Mouse (Mus musculus): ENCODE measurements at regions not wholly inside any gene's neighbourhood (a gene's known extent, or its start where the extent isn't known, plus 50 kb on each side); places are given as distances from the start of the nearest gene placed in this dataset.

GRCm38 (mm10) chr4:142473284-142473683, 234.1 kb upstream of the Kazn start:
- Histone ChIP-seq H3K27me3 (replicated peaks) (peaks cover 18% of the 10 kb centered on the region), H3K27ac (no peak overlapping the region), H3K36me3 (no peaks in the 10 kb centered on the region), H3K4me2 (no peak overlapping the region), H3K9ac (no peak overlapping the region), H3K4me3 (no peak overlapping the region), H3K4me1 (no peaks in the 10 kb centered on the region), H3K9me3 (replicated peaks) (no peaks in the 10 kb centered on the region)
- 69% methylated on average over 8 of the region's 8 CpGs for WGBS (ENCODE audit: insufficient replicate concordance)
- no peak for ATAC-seq

GRCm38 (mm10) chr4:142472332-142472731, 233.1 kb upstream of the Kazn start:
- no peak overlapping the region for H3K9ac ChIP-seq
- no peak for ATAC-seq
- 66% methylated on average over 3 of the region's 3 CpGs for WGBS (ENCODE audit: insufficient replicate concordance)
- no peak overlapping the region for H3K4me2 ChIP-seq
- H3K36me3 ChIP-seq: no peaks in the 10 kb centered on the region
- no peaks in the 10 kb centered on the region for H3K9me3 ChIP-seq (replicated peaks)
- no peaks in the 10 kb centered on the region for H3K4me1 ChIP-seq
- H3K27ac ChIP-seq: no peak overlapping the region
- peaks cover 18% of the 10 kb centered on the region for H3K27me3 ChIP-seq (replicated peaks)
- H3K4me3 ChIP-seq: no peak overlapping the region

- no peak overlapping the region for H3K27ac ChIP-seq
- 62% methylated on average over 6 of the region's 6 CpGs for WGBS (ENCODE audit: insufficient replicate concordance)
These were observed 231.6 kb upstream of the Kazn start for GRCm38 (mm10) chr4:142470784-142471183.

GRCm38 (mm10) chr4:142467920-142468319, 228.7 kb upstream of the Kazn start:
- Histone ChIP-seq H3K27ac (no peak overlapping the region), H3K4me3 (no peak overlapping the region)
- 24% methylated on average over 6 of the region's 6 CpGs for WGBS (ENCODE audit: insufficient replicate concordance)

More at GRCm38 (mm10) chr4:142470784-142471183, 231.6 kb upstream of the Kazn start:
- Histone ChIP-seq H3K9ac (no peak overlapping the region), H3K4me1 (no peaks in the 10 kb centered on the region), H3K4me2 (no peak overlapping the region), H3K9me3 (replicated peaks) (no peaks in the 10 kb centered on the region), H3K27me3 (replicated peaks) (peaks cover 16% of the 10 kb centered on the region), H3K4me3 (no peak overlapping the region), H3K36me3 (no peaks in the 10 kb centered on the region)
- ATAC-seq: no peak

GRCm38 (mm10) chr4:142465226-142465625, 226.0 kb upstream of the Kazn start:
- ATAC-seq: no peak
- Histone ChIP-seq H3K9ac (no peak overlapping the region), H3K27ac (no peak overlapping the region), H3K4me2 (no peak overlapping the region), H3K4me1 (no peaks in the 10 kb centered on the region), H3K36me3 (no peaks in the 10 kb centered on the region), H3K27me3 (replicated peaks) (no peaks in the 10 kb centered on the region), H3K9me3 (replicated peaks) (no peaks in the 10 kb centered on the region), H3K4me3 (no peak overlapping the region)
- 57% methylated on average over 4 of the region's 4 CpGs for WGBS (ENCODE audit: insufficient replicate concordance)

More at GRCm38 (mm10) chr4:142467920-142468319, 228.7 kb upstream of the Kazn start:
- no peaks in the 10 kb centered on the region for H3K36me3 ChIP-seq
- H3K4me1 ChIP-seq: no peaks in the 10 kb centered on the region
- no peaks in the 10 kb centered on the region for H3K9me3 ChIP-seq (replicated peaks)
- H3K27me3 ChIP-seq (replicated peaks): no peaks in the 10 kb centered on the region
- no peak overlapping the region for H3K9ac ChIP-seq
- H3K4me2 ChIP-seq: no peak overlapping the region
- ATAC-seq: no peak

GRCm38 (mm10) chr4:142464066-142464465, 224.9 kb upstream of the Kazn start:
- H3K9ac ChIP-seq: no peak overlapping the region
- H3K4me1 ChIP-seq: no peaks in the 10 kb centered on the region
- H3K4me2 ChIP-seq: no peak overlapping the region
- H3K9me3 ChIP-seq (replicated peaks): no peaks in the 10 kb centered on the region
- no peak for ATAC-seq
- H3K36me3 ChIP-seq: no peaks in the 10 kb centered on the region
- H3K27me3 ChIP-seq (replicated peaks): no peaks in the 10 kb centered on the region
- H3K27ac ChIP-seq: no peak overlapping the region
- WGBS (ENCODE audit: insufficient replicate concordance): 76% methylated on average over 6 of the region's 6 CpGs
- no peak overlapping the region for H3K4me3 ChIP-seq

GRCm38 (mm10) chr4:142460468-142461086, 221.4 kb upstream of the Kazn start:
- Histone ChIP-seq H3K4me3 (no peak overlapping the region), H3K4me2 (no peak overlapping the region), H3K27me3 (replicated peaks) (no peaks in the 10 kb centered on the region), H3K36me3 (no peaks in the 10 kb centered on the region), H3K27ac (no peak overlapping the region), H3K9me3 (replicated peaks) (no peaks in the 10 kb centered on the region), H3K4me1 (no peaks in the 10 kb centered on the region), H3K9ac (no peak overlapping the region)
- WGBS (ENCODE audit: insufficient replicate concordance): 78% methylated on average over 13 of the region's 13 CpGs
- ATAC-seq: no peak

GRCm38 (mm10) chr4:142452614-142453013, 213.4 kb upstream of the Kazn start:
- ATAC-seq: no peak
- WGBS (ENCODE audit: insufficient replicate concordance): 41% methylated on average over 11 of the region's 11 CpGs
- H3K9me3 ChIP-seq (replicated peaks): no peaks in the 10 kb centered on the region

GRCm38 (mm10) chr4:142450884-142451283, 211.7 kb upstream of the Kazn start:
- Histone ChIP-seq H3K27me3 (replicated peaks) (0 out of 2 replicates have a peak, but pooled peaks cover 10% of the 10 kb centered on the region), H3K36me3 (no peaks in the 10 kb centered on the region), H3K9me3 (replicated peaks) (no peaks in the 10 kb centered on the region), H3K9ac (no peak overlapping the region), H3K4me1 (no peaks in the 10 kb centered on the region), H3K27ac (no peak overlapping the region), H3K4me3 (no peak overlapping the region), H3K4me2 (no peak overlapping the region)
- WGBS (ENCODE audit: insufficient replicate concordance): 68% methylated on average over 3 of the region's 3 CpGs
- no peak for ATAC-seq

More at GRCm38 (mm10) chr4:142452614-142453013, 213.4 kb upstream of the Kazn start:
- no peak overlapping the region for H3K4me2 ChIP-seq
- H3K27ac ChIP-seq: no peak overlapping the region
- no peaks in the 10 kb centered on the region for H3K4me1 ChIP-seq
- H3K36me3 ChIP-seq: no peaks in the 10 kb centered on the region
- no peak overlapping the region for H3K4me3 ChIP-seq
- 0 out of 2 replicates have a peak, but pooled peaks cover 10% of the 10 kb centered on the region for H3K27me3 ChIP-seq (replicated peaks)
- no peak overlapping the region for H3K9ac ChIP-seq

- ATAC-seq: no peak
- no peak overlapping the region for H3K4me2 ChIP-seq
- H3K4me1 ChIP-seq: no peaks in the 10 kb centered on the region
- no peaks in the 10 kb centered on the region for H3K36me3 ChIP-seq
- no peak overlapping the region for H3K9ac ChIP-seq
- no peak overlapping the region for H3K27ac ChIP-seq
- no peak overlapping the region for H3K4me3 ChIP-seq
- no peaks in the 10 kb centered on the region for H3K9me3 ChIP-seq (replicated peaks)
- WGBS (ENCODE audit: insufficient replicate concordance): 77% methylated on average over 13 of the region's 13 CpGs
- H3K27me3 ChIP-seq (replicated peaks): 0 out of 2 replicates have a peak, but pooled peaks cover 10% of the 10 kb centered on the region
These were observed 210.5 kb upstream of the Kazn start for GRCm38 (mm10) chr4:142449713-142450112.

GRCm38 (mm10) chr4:142449198-142449702, 210.0 kb upstream of the Kazn start:
- WGBS (ENCODE audit: insufficient replicate concordance): 76% methylated on average over 14 of the region's 14 CpGs
- H3K9me3 ChIP-seq (replicated peaks): no peaks in the 10 kb centered on the region
- H3K27ac ChIP-seq: no peak overlapping the region
- H3K4me1 ChIP-seq: no peaks in the 10 kb centered on the region
- no peak overlapping the region for H3K4me3 ChIP-seq
- H3K9ac ChIP-seq: no peak overlapping the region
- no peak overlapping the region for H3K4me2 ChIP-seq
- H3K27me3 ChIP-seq (replicated peaks): 0 out of 2 replicates have a peak, but pooled peaks cover 10% of the 10 kb centered on the region
- H3K36me3 ChIP-seq: no peaks in the 10 kb centered on the region
- no peak for ATAC-seq

- Histone ChIP-seq H3K27me3 (replicated peaks) (0 out of 2 replicates have a peak, but pooled peaks cover 4% of the 10 kb centered on the region), H3K4me2 (no peak overlapping the region), H3K4me1 (no peaks in the 10 kb centered on the region), H3K27ac (no peak overlapping the region), H3K9me3 (replicated peaks) (no peaks in the 10 kb centered on the region), H3K4me3 (no peak overlapping the region), H3K9ac (no peak overlapping the region), H3K36me3 (no peaks in the 10 kb centered on the region)
- WGBS (ENCODE audit: insufficient replicate concordance): 45% methylated on average over 7 of the region's 7 CpGs
- no peak for ATAC-seq
These were observed 208.3 kb upstream of the Kazn start for GRCm38 (mm10) chr4:142447529-142447928.

All from liver, embryonic 12.5 days (tissue).